Mouse (Mus musculus) myocyte (in vitro differentiated cells): Measurements from ENCODE around the gene Med24. TPM values are rescaled to one million over a fixed set of nuclear protein-coding genes. Genes with fewer than 3 reads are reported as not detected.
"Not testable (repeated sequence)": the region's sequence is repeated elsewhere in the genome, so short reads cannot be mapped to it uniquely, and the experiment has no call there.

ENCODE experiments used
- H3K27me3 ChIP-seq: one replicate; pipeline ENCODE4 v1.6.1; 2011; ENCODE audit not compliant: control insufficient read depth, insufficient read depth, insufficient read length
- H3K36me3 ChIP-seq: one replicate; pipeline ENCODE4 v1.6.1; 2011; ENCODE audit not compliant: control insufficient read depth, insufficient read depth
- H3K4me2 ChIP-seq: one replicate; pipeline ENCODE4 v1.6.1; 2011; ENCODE audit warnings: low read depth, control low read depth
- H3K4me3 ChIP-seq: one replicate; pipeline ENCODE4 v1.5.1; 2011; ENCODE audit warnings: mild to moderate bottlenecking, control low read depth, moderate library complexity
- H3K79me2 ChIP-seq: one replicate; pipeline ENCODE4 v1.6.1; 2011; ENCODE audit not compliant: control insufficient read depth, insufficient read depth
- H3ac ChIP-seq: one replicate; pipeline ENCODE4 v1.6.1; 2011; ENCODE audit not compliant: control insufficient read depth, insufficient read length
- CEBPB ChIP-seq: IDR thresholded peaks from 2 replicates; pipeline ENCODE4 v1.6.1; 2011; ENCODE audit warnings: mild to moderate bottlenecking, moderate library complexity; ENCODE audit not compliant: poor library complexity, insufficient read depth, severe bottlenecking
- E2F4 ChIP-seq: IDR thresholded peaks from one replicate; pipeline ENCODE4 v1.6.1; 2011; ENCODE audit warnings: mild to moderate bottlenecking, control low read depth, moderate library complexity; ENCODE audit not compliant: insufficient read depth
- MAX ChIP-seq: IDR thresholded peaks from one replicate; pipeline ENCODE4 v1.6.1; 2011; ENCODE audit warnings: low read depth, mild to moderate bottlenecking, control low read depth
- MYOD1 ChIP-seq, 3 experiments: IDR thresholded peaks; one replicate each; pipeline ENCODE4 v1.6.1; 2011; ENCODE audit warnings: control low read depth in 2 of 3, low read depth in 2 of 3, mild to moderate bottlenecking in 2 of 3, moderate library complexity in 1 of 3; ENCODE audit not compliant: insufficient read length in 2 of 3, control insufficient read depth in 1 of 3
- MYOG ChIP-seq, 3 experiments: IDR thresholded peaks; one replicate each; pipeline ENCODE4 v1.6.1; 2011; ENCODE audit warnings: control low read depth in 2 of 3, low read depth in 2 of 3, mild to moderate bottlenecking in 2 of 3; ENCODE audit not compliant: insufficient read length in 2 of 3, control insufficient read depth in 1 of 3, insufficient read depth in 1 of 3
- POLR2A ChIP-seq: IDR thresholded peaks from one replicate; pipeline ENCODE4 v1.6.1; 2011; ENCODE audit warnings: low read depth, mild to moderate bottlenecking, control low read depth, moderate library complexity; ENCODE audit not compliant: insufficient read length
- POLR2AphosphoS2 ChIP-seq: IDR thresholded peaks from one replicate; pipeline ENCODE4 v1.6.1; 2011; ENCODE audit warnings: low read depth, control low read depth; ENCODE audit not compliant: insufficient read length
- REST ChIP-seq: IDR thresholded peaks from one replicate; pipeline ENCODE4 v1.6.1; 2011; ENCODE audit warnings: mild to moderate bottlenecking, control low read depth, moderate library complexity; ENCODE audit not compliant: insufficient read depth, insufficient read length
- SRF ChIP-seq: IDR thresholded peaks from one replicate; pipeline ENCODE4 v1.6.1; 2011; ENCODE audit warnings: low read depth; ENCODE audit not compliant: control insufficient read depth, insufficient read length
- TCF12 ChIP-seq: IDR thresholded peaks from one replicate; pipeline ENCODE4 v1.6.1; 2011; ENCODE audit warnings: mild to moderate bottlenecking, control low read depth; ENCODE audit not compliant: poor library complexity, insufficient read depth, severe bottlenecking
- TCF3 ChIP-seq: IDR thresholded peaks from one replicate; pipeline ENCODE4 v1.6.1; 2011; ENCODE audit warnings: low read depth, control low read depth; ENCODE audit not compliant: insufficient read length
- USF1 ChIP-seq: IDR thresholded peaks from one replicate; pipeline ENCODE4 v1.6.1; 2011; ENCODE audit warnings: low read depth, mild to moderate bottlenecking, control low read depth, moderate library complexity
- polyA plus RNA-seq: library from polyadenylated mRNA; unstranded; fragments of >200 nt; fragmentation: generic; extraction: Trizol; gene quantifications from one replicate; pipeline ENCODE4 v1.2.1, GENCODE M21; 2012; ENCODE audit warnings: missing spikeins

The Med24 gene
- polyA plus RNA-seq, 1 experiment, result 32.5 TPM

- H3ac ChIP-seq, result no peak overlapping the region
- no peak for TF ChIP-seq E2F4
- TF ChIP-seq MAX, result no peak
- no peak for TF ChIP-seq TCF12
- TF ChIP-seq POLR2A, result no peak
- H3K36me3 ChIP-seq, result no peaks in the 10 kb centered on the region
- no peak overlapping the region for H3K4me2 ChIP-seq
- H3K4me3 ChIP-seq, result no peak overlapping the region
- peaks cover 39% of the 10 kb centered on the region for H3K27me3 ChIP-seq
- H3K79me2 ChIP-seq, result no peaks in the 10 kb centered on the region
Observed at GRCm38 (mm10) chr11:98671284-98671815, 57.9 kb downstream of the Med24 start.

DNA sequence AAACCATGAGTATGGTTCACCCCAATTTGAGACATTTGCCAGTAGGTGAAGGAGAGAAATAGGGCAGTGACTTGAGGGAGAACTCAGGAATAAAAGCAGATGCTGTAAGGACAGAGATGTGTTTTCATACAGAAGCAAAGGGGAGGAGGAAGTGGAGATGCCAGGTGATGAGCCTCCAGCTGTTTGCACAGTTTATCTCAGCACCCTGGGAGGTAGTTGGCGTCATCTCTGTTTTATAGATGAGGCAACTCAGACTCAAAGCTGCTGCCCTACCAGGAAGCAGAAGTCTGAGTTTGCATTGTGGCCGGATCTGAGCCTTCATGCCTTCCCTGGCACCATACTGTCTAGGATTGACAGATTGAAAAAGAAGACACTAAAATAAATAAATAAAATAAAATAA lies 60.3 kb downstream of the Med24 start:
- no peak overlapping the region for H3ac ChIP-seq
- no peak overlapping the region for H3K4me2 ChIP-seq
- TF ChIP-seq POLR2A, result no peak
- TF ChIP-seq CEBPB, result no peak
- TF ChIP-seq MYOD1 (IDR thresholded peaks at IDR 0.05; ENCODE audit: control insufficient read depth in 1 of 3, insufficient read length in 2 of 3, low read depth in 2 of 3), result no peak
- TF ChIP-seq TCF12, result no peak
- no peak for TF ChIP-seq REST
- no peak for TF ChIP-seq USF1
- no peak for TF ChIP-seq E2F4
- no peak for TF ChIP-seq SRF
- TF ChIP-seq MYOG (IDR thresholded peaks at IDR 0.05; ENCODE audit: control insufficient read depth in 1 of 3, insufficient read depth in 1 of 3, insufficient read length in 2 of 3, low read depth in 2 of 3), result no peak
- no peak for TF ChIP-seq MAX
- no peak for TF ChIP-seq POLR2AphosphoS2
- no peak for TF ChIP-seq TCF3
- no peaks in the 10 kb centered on the region for H3K79me2 ChIP-seq
- no peak overlapping the region for H3K4me3 ChIP-seq
- H3K36me3 ChIP-seq, result no peaks in the 10 kb centered on the region
- H3K27me3 ChIP-seq, result peaks cover 51% of the 10 kb centered on the region

DNA sequence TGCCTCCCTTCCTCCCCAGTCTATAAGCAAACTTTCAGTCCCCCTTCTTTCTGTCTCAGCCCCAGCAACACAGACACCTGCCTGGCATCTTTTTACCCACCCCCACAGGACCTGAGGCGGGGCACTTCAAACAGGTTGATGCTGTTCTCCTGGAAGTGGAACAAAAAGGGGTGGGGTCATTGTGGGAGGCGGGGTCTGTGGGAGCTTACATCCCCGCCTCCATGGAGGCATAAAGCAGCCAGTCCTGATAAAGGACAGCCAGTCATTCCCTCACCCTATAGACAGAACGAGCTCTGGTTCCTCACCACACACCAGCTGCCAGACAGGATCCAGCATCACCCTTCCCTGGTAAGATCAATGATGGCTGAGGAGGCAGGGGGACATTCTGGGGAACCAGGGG lies 65.1 kb downstream of the Med24 start, which contains the start of gene Gsdma:
Gsdma (plus strand) TSS at position 261 of the 400 bp plus-strand sequence.
- Histone ChIP-seq H3K27me3 (peaks cover 55% of the 10 kb centered on the region), H3K4me2 (no peak within 1 kb of the TSS), H3K36me3 (no peaks in the 10 kb centered on the region), H3K79me2 (no peaks in the 10 kb centered on the region), H3ac (no peak within 1 kb of the TSS), H3K4me3 (no peak within 1 kb of the TSS)
- TF ChIP-seq MYOD1 (IDR thresholded peaks at IDR 0.05; ENCODE audit: control insufficient read depth in 1 of 3, insufficient read length in 2 of 3, low read depth in 2 of 3) (no peak), MAX (no peak), POLR2AphosphoS2 (no peak), E2F4 (no peak), USF1 (no peak), MYOG (IDR thresholded peaks at IDR 0.05; ENCODE audit: control insufficient read depth in 1 of 3, insufficient read depth in 1 of 3, insufficient read length in 2 of 3, low read depth in 2 of 3) (no peak), CEBPB (no peak), TCF3 (no peak), POLR2A (no peak), SRF (no peak), TCF12 (no peak), REST (no peak)

- peaks cover 45% of the 10 kb centered on the region for H3K27me3 ChIP-seq
- H3K79me2 ChIP-seq, result no peaks in the 10 kb centered on the region
- no peak overlapping the region for H3ac ChIP-seq
- no peak overlapping the region for H3K4me3 ChIP-seq
- H3K4me2 ChIP-seq, result no peak overlapping the region
- no peaks in the 10 kb centered on the region for H3K36me3 ChIP-seq
- TF ChIP-seq USF1 (no peak), MAX (no peak), MYOD1 (IDR thresholded peaks at IDR 0.05; ENCODE audit: control insufficient read depth in 1 of 3, insufficient read length in 2 of 3, low read depth in 2 of 3) (no peak), TCF3 (no peak), CEBPB (no peak), TCF12 (no peak), E2F4 (no peak), REST (no peak), POLR2A (no peak), POLR2AphosphoS2 (no peak), MYOG (IDR thresholded peaks at IDR 0.05; ENCODE audit: control insufficient read depth in 1 of 3, insufficient read depth in 1 of 3, insufficient read length in 2 of 3, low read depth in 2 of 3) (no peak), SRF (no peak)
Observed at GRCm38 (mm10) chr11:98660517-98660916, 68.7 kb downstream of the Med24 start.

DNA sequence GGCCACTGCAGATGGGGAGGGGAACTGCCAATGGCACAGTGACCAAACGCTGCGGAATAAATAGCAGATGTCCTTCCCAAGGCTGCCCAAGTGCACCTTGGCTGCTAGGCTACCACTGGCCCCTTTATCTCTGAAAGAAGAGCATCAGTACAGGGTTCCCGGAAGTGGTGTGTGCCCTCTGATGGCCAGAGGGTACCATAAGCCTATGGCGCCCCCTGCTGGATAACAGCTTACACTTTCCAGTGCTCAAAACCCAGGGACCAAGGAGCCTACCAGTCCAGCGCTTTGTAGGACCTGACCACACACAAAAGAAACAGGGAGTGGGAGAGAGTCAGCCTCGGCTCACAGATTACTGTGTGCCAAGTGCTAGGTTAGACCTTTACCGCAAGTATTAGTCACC lies 74.2 kb downstream of the Med24 start:
- peaks cover 54% of the 10 kb centered on the region for H3K27me3 ChIP-seq
- not testable (repeated sequence) for H3K36me3 ChIP-seq, H3K79me2 ChIP-seq, H3K4me2 ChIP-seq, H3K4me3 ChIP-seq, H3ac ChIP-seq

Other genes with a start within 250 kb of the Med24 start
- gene Ikzf3, start 183.4 kb downstream of the Med24 start, polyA plus RNA-seq, result not detected
- gene Zpbp2, start 178.3 kb downstream of the Med24 start, polyA plus RNA-seq, result not detected
- 43.5 TPM for gene Ormdl3, start 142.1 kb downstream of the Med24 start, polyA plus RNA-seq
- not detected for gene Lrrc3c, start 131.1 kb downstream of the Med24 start, polyA plus RNA-seq
- gene Gm12355, start 103.8 kb downstream of the Med24 start, polyA plus RNA-seq, result 0.44 TPM
- gene Gsdma3, start 103.1 kb downstream of the Med24 start, polyA plus RNA-seq, result not detected
- gene Gsdma2, start 82.7 kb downstream of the Med24 start, polyA plus RNA-seq, result not detected
- gene Gsdma, start 65.1 kb downstream of the Med24 start, polyA plus RNA-seq, result 0.04 TPM
- 250 TPM for gene Psmd3, start 46.9 kb downstream of the Med24 start, polyA plus RNA-seq
- not detected for gene Csf3, start 28.2 kb downstream of the Med24 start, polyA plus RNA-seq
- gene Thra, start 11.2 kb upstream of the Med24 start, polyA plus RNA-seq, result 68.9 TPM
- 49.1 TPM for gene Nr1d1, start 45.9 kb upstream of the Med24 start, polyA plus RNA-seq
- gene Msl1, start 66.1 kb upstream of the Med24 start, polyA plus RNA-seq, result 35.6 TPM
- gene Casc3, start 75.5 kb upstream of the Med24 start, polyA plus RNA-seq, result 22.1 TPM
- 3.5 TPM for gene Rapgefl1, start 107.3 kb upstream of the Med24 start, polyA plus RNA-seq
- 5.3 TPM for gene Wipf2, start 134.2 kb upstream of the Med24 start, polyA plus RNA-seq
- 2.6 TPM for gene Cdc6, start 178.4 kb upstream of the Med24 start, polyA plus RNA-seq
- 27.3 TPM for gene Rara, start 198.4 kb upstream of the Med24 start, polyA plus RNA-seq